Mouse (Mus musculus) CH12.LX (cell line): ENCODE measurements at regions not wholly inside any gene's neighbourhood (a gene's known extent, or its start where the extent isn't known, plus 50 kb on each side); places are given as distances from the start of the nearest gene placed in this dataset.

ENCODE experiments used
- DNase-seq: peaks from one replicate; pipeline ENCODE4 v3.0.0-alpha.2; 2013; ENCODE audit errors: extremely low read depth
- H3K27ac ChIP-seq: 2 replicates; pipeline ENCODE4 v1.5.1; 2012; ENCODE audit warnings: low read depth, mild to moderate bottlenecking, control low read depth, moderate library complexity; ENCODE audit not compliant: insufficient read depth
- H3K27me3 ChIP-seq: replicated peaks from 2 replicates; pipeline ENCODE3; 2012; ENCODE audit warnings: inconsistent platforms
- H3K36me3 ChIP-seq, 2 experiments: replicated peaks in 1 of 2; 2 replicates each; pipeline versions ENCODE3 to v1.6.1; 2012; ENCODE audit warnings: inconsistent platforms in 1 of 2, low read length in 1 of 2, mild to moderate bottlenecking in 1 of 2, mixed read lengths in 1 of 2, moderate library complexity in 1 of 2; ENCODE audit not compliant: control insufficient read depth in 1 of 2, insufficient read depth in 1 of 2
- H3K4me1 ChIP-seq, 2 experiments: 2 replicates each; pipeline ENCODE4 v1.6.1; 2012; ENCODE audit warnings: inconsistent platforms in 1 of 2, moderate library complexity in 1 of 2; ENCODE audit not compliant: insufficient read depth in 2 of 2, control insufficient read depth in 1 of 2
- H3K4me2 ChIP-seq: 2 replicates; pipeline ENCODE4 v1.6.1; 2012; ENCODE audit warnings: low read depth, mild to moderate bottlenecking, control low read depth; ENCODE audit not compliant: poor library complexity, insufficient read depth, severe bottlenecking
- H3K4me3 ChIP-seq, 3 experiments: fragments of 150-350 bp in 1 of 3; sonication (generic) in 1 of 3; replicated peaks in 1 of 3; 2 replicates each; pipeline versions ENCODE3 to v1.5.1; 2011 to 2012; ENCODE audit warnings: low read depth in 2 of 3, low read length in 2 of 3, mild to moderate bottlenecking in 2 of 3, moderate library complexity in 2 of 3, control low read depth in 1 of 3, improper control_type of control experiment in 1 of 3, inconsistent platforms in 1 of 3, mixed read lengths in 1 of 3; ENCODE audit not compliant: poor library complexity in 1 of 3
- H3K79me2 ChIP-seq: replicated peaks from 2 replicates; pipeline ENCODE4 v1.6.1; 2012; ENCODE audit warnings: mild to moderate bottlenecking, moderate library complexity; ENCODE audit not compliant: control insufficient read depth, poor library complexity, insufficient read depth, severe bottlenecking; ENCODE audit errors: extremely low read depth
- H3K9ac ChIP-seq: 2 replicates; pipeline ENCODE4 v1.6.1; 2012; ENCODE audit warnings: low read depth, mild to moderate bottlenecking, control low read depth, moderate library complexity; ENCODE audit not compliant: insufficient read depth
- H3K9me3 ChIP-seq: replicated peaks from 2 replicates; pipeline ENCODE3; 2012; ENCODE audit warnings: low read length, inconsistent platforms, mixed read lengths
- BHLHE40 ChIP-seq: IDR thresholded peaks from 2 replicates; pipeline ENCODE4 v1.6.1; 2011; ENCODE audit warnings: mild to moderate bottlenecking, low read depth, low read length, improper control_type of control experiment
- CHD1 ChIP-seq: IDR thresholded peaks from 2 replicates; pipeline ENCODE4 v1.6.1; 2012; ENCODE audit warnings: low read depth, low read length, improper control_type of control experiment, inconsistent platforms
- CTCF ChIP-seq, 2 experiments: IDR thresholded peaks in 1 of 2; conservative IDR thresholded peaks in 1 of 2; 2 replicates each; pipeline ENCODE4 v1.5.1; 2011 to 2012; ENCODE audit warnings: low read depth in 2 of 2, low read length in 2 of 2, improper control_type of control experiment in 1 of 2, inconsistent platforms in 1 of 2, mild to moderate bottlenecking in 1 of 2, moderate library complexity in 1 of 2
- E2F4 ChIP-seq: IDR thresholded peaks from 2 replicates; pipeline ENCODE4 v1.6.1; 2011; ENCODE audit warnings: low read depth, low read length, improper control_type of control experiment; ENCODE audit not compliant: insufficient replicate concordance
- EP300 ChIP-seq: IDR thresholded peaks from 2 replicates; pipeline ENCODE4 v1.6.1; 2011; ENCODE audit warnings: low read length, improper control_type of control experiment
- ETS1 ChIP-seq: conservative IDR thresholded peaks from 2 replicates; pipeline ENCODE4 v1.6.1; 2012; ENCODE audit warnings: low read depth, mild to moderate bottlenecking, inconsistent platforms, low read length, improper control_type of control experiment, moderate library complexity
- HCFC1 ChIP-seq: IDR thresholded peaks from 2 replicates; pipeline ENCODE4 v1.6.1; 2012; ENCODE audit warnings: low read depth, mild to moderate bottlenecking, inconsistent platforms, low read length, improper control_type of control experiment
- IRF4 ChIP-seq: IDR thresholded peaks from 2 replicates; pipeline ENCODE4 v1.6.1; 2014; ENCODE audit warnings: low read depth, mild to moderate bottlenecking, inconsistent platforms, low read length, improper control_type of control experiment
- JUN ChIP-seq: IDR thresholded peaks from 2 replicates; pipeline ENCODE4 v1.6.1; 2011; ENCODE audit warnings: low read depth, mild to moderate bottlenecking, low read length, improper control_type of control experiment, moderate library complexity; ENCODE audit not compliant: insufficient read depth
- KAT2A ChIP-seq: IDR thresholded peaks from 2 replicates; pipeline ENCODE4 v1.6.1; 2012; ENCODE audit warnings: low read length, improper control_type of control experiment, inconsistent platforms; ENCODE audit not compliant: insufficient replicate concordance
- MAFK ChIP-seq: IDR thresholded peaks from 2 replicates; pipeline ENCODE4 v1.6.1; 2011; ENCODE audit warnings: low read length, improper control_type of control experiment; ENCODE audit not compliant: insufficient replicate concordance
- MAX ChIP-seq: IDR thresholded peaks from 2 replicates; pipeline ENCODE4 v1.6.1; 2011; ENCODE audit warnings: low read length, improper control_type of control experiment
- MAZ ChIP-seq: IDR thresholded peaks from 2 replicates; pipeline ENCODE4 v1.6.1; 2012; ENCODE audit warnings: low read depth, mild to moderate bottlenecking, inconsistent platforms, low read length, improper control_type of control experiment, moderate library complexity
- MEF2A ChIP-seq: IDR thresholded peaks from 2 replicates; pipeline ENCODE4 v1.6.1; 2014; ENCODE audit warnings: low read depth, mild to moderate bottlenecking, inconsistent platforms, low read length, improper control_type of control experiment, borderline replicate concordance
- MXI1 ChIP-seq: IDR thresholded peaks from 2 replicates; pipeline ENCODE4 v1.6.1; 2011; ENCODE audit warnings: mild to moderate bottlenecking, low read depth, low read length, improper control_type of control experiment
- MYC ChIP-seq: IDR thresholded peaks from 2 replicates; pipeline ENCODE4 v1.6.1; 2011; ENCODE audit warnings: low read depth, mild to moderate bottlenecking, improper control_type of control experiment, low read length
- NELFE ChIP-seq: IDR thresholded peaks from 2 replicates; pipeline ENCODE4 v1.6.1; 2011; ENCODE audit warnings: low read depth, low read length, improper control_type of control experiment
- NRF1 ChIP-seq: IDR thresholded peaks from 2 replicates; pipeline ENCODE4 v1.6.1; 2014; ENCODE audit warnings: low read depth, mild to moderate bottlenecking, inconsistent platforms, low read length, improper control_type of control experiment, moderate library complexity
- PAX5 ChIP-seq: IDR thresholded peaks from 2 replicates; pipeline ENCODE4 v1.6.1; 2012; ENCODE audit warnings: low read length, inconsistent platforms, mixed read lengths
- SIN3A ChIP-seq: IDR thresholded peaks from 2 replicates; pipeline ENCODE4 v1.6.1; 2012; ENCODE audit warnings: low read length, improper control_type of control experiment, inconsistent platforms
- SMC3 ChIP-seq: IDR thresholded peaks from 2 replicates; pipeline ENCODE4 v1.6.1; 2011; ENCODE audit warnings: low read depth, low read length, improper control_type of control experiment
- TBP ChIP-seq: conservative IDR thresholded peaks from 2 replicates; pipeline ENCODE4 v1.6.1; 2011; ENCODE audit warnings: low read depth, low read length, improper control_type of control experiment
- ZC3H11A ChIP-seq: IDR thresholded peaks from 2 replicates; pipeline ENCODE4 v1.6.1; 2012; ENCODE audit warnings: low read depth, mild to moderate bottlenecking, inconsistent platforms, low read length, improper control_type of control experiment
- ZKSCAN1 ChIP-seq: IDR thresholded peaks from 2 replicates; pipeline ENCODE4 v1.6.1; 2012; ENCODE audit warnings: low read depth, inconsistent platforms, low read length, improper control_type of control experiment, borderline replicate concordance
- ZMIZ1 ChIP-seq: IDR thresholded peaks from 2 replicates; pipeline ENCODE4 v1.6.1; 2012; ENCODE audit warnings: low read depth, mild to moderate bottlenecking, inconsistent platforms, low read length, improper control_type of control experiment
- ZNF384 ChIP-seq: IDR thresholded peaks from 2 replicates; pipeline ENCODE4 v1.6.1; 2012; ENCODE audit warnings: low read depth, low read length, improper control_type of control experiment, inconsistent platforms
- dilution Hi-C: fragments of 300-500 bp; cut with MboI; formaldehyde crosslinking; loops from 2 replicates; pipeline ENCODE4 v1.14.3; 2020; ENCODE audit warnings: low sequenced_read_pairs; ENCODE audit not compliant: extremely low pct_unique_long_range_greater_than_20kb, extremely low pct_ligation_motif_present
- in situ Hi-C: fragments of 300-500 bp; cut with MboI; formaldehyde crosslinking; loops from 3 replicates; pipeline ENCODE4 v1.14.3; 2019; ENCODE audit warnings: low sequenced_read_pairs, low pct_ligation_motif_present, low pct_unique_long_range_greater_than_20kb, mixed read lengths

DNA sequence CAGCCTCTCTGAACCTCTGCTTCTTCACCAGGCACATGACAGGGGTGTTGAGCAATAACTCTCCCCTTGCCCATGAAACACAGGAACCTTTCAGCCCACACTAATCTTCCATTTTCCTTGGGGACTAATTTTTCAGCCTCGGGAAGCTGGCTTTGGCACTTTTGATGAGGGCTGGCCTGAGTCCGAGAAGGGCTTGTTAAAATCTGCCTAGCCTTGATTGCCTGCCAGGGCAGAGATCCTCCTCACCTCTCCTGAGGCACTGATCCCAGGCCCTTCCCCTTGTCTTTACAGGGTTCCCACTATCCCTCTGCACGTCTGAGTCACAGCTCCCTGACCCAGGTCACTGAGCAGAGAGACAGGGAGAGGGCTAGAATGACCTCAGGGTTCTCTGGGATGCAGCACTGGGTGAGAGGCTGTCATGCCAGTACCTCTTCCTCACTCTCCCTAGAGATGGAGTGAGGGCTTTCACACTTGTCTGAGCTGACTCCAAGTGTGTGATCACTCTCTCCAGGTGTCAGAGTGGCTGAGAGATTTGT is 90.7 kb upstream of the Lhx5 start:
- Histone ChIP-seq H3K36me3 (no peaks in the 10 kb centered on the region), H3K9ac (no peak overlapping the region), H3K9me3 (no peaks in the 10 kb centered on the region), H3K4me1 (no peaks in the 10 kb centered on the region), H3K27ac (no peak overlapping the region), H3K4me2 (no peak overlapping the region), H3K79me2 (no peaks in the 10 kb centered on the region), H3K27me3 (peaks cover 54% of the 10 kb centered on the region), H3K4me3 (no peak overlapping the region)
- DNase-seq, result no peak
- in situ Hi-C loops, result no loop called here
- no peak for TF ChIP-seq TBP
- TF ChIP-seq ZMIZ1, result no peak
- no peak for TF ChIP-seq KAT2A
- no peak for TF ChIP-seq MYC
- TF ChIP-seq ZC3H11A, result no peak
- no peak for TF ChIP-seq MAFK
- no peak for TF ChIP-seq MAX
- no peak for TF ChIP-seq SIN3A
- TF ChIP-seq MXI1, result no peak
- TF ChIP-seq JUN, result no peak
- no peak for TF ChIP-seq HCFC1
- no peak for TF ChIP-seq CHD1
- TF ChIP-seq ZNF384, result no peak
- TF ChIP-seq SMC3, result no peak
- TF ChIP-seq E2F4, result no peak
- no peak for TF ChIP-seq BHLHE40
- TF ChIP-seq, all 38 proteins: peak for 0
- dilution Hi-C loops, result no loop called here

DNA sequence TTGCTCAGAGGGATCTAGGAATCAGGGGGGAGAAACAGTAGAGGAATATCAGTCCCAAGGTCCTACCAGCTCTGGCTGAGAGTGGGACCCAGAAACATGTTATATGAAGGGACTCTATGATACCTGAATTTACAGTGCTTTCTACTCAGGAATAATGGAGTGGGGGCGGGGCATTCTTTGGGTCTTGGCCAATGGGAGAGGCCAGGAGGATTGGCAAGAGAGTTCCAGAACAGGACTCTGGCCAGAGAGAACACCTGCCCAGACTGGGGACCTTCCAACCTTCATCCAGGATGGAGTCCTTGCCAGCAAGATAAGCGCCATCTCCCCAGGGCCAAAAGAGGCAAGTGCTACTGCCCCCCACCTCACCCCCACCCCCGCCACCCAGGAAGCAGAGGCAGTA is 81.0 kb upstream of the Lhx5 start:
- in situ Hi-C loops, result no loop called here
- H3K79me2 ChIP-seq, result no peaks in the 10 kb centered on the region

More for the DNA sequence above, 81.0 kb upstream of the Lhx5 start:
- Histone ChIP-seq H3K36me3 (no peaks in the 10 kb centered on the region), H3K27ac (no peak overlapping the region), H3K4me2 (no peak overlapping the region), H3K27me3 (peaks cover 75% of the 10 kb centered on the region), H3K4me1 (no peaks in the 10 kb centered on the region), H3K4me3 (no peak overlapping the region), H3K9me3 (peaks cover 4% of the 10 kb centered on the region), H3K9ac (no peak overlapping the region)
- dilution Hi-C loops, result no loop called here
- TF ChIP-seq PAX5 (no peak), NELFE (no peak), EP300 (no peak), CTCF (conservative IDR thresholded peaks at IDR 0.05 in 1 of 2, IDR thresholded peaks at IDR 0.05 in 1 of 2; ENCODE audit: low read depth in 2 of 2, low read length in 2 of 2) (no peak), MAFK (no peak), ZKSCAN1 (no peak), ZC3H11A (no peak), IRF4 (no peak), TBP (no peak), NRF1 (no peak), MAZ (no peak), HCFC1 (no peak), MEF2A (no peak), ETS1 (no peak)
- no peak for DNase-seq
